Mouse (Mus musculus): ENCODE measurements at regions not wholly inside any gene's neighbourhood (a gene's known extent, or its start where the extent isn't known, plus 50 kb on each side); places are given as distances from the start of the nearest gene placed in this dataset.

GRCm38 (mm10) chr6:95179993-95180392, 63.0 kb downstream of the Kbtbd8 start:
- H3K27ac ChIP-seq (ENCODE audit: low read depth), result no peak overlapping the region
- 0 out of 2 replicates have a peak, but pooled peaks cover 3% of the 10 kb centered on the region for H3K4me1 ChIP-seq (ENCODE audit: insufficient read depth)
- no peaks in the 10 kb centered on the region for H3K27me3 ChIP-seq (ENCODE audit: insufficient read depth, low read length)
- no peak for TF ChIP-seq CTCF (IDR thresholded peaks at IDR 0.05; ENCODE audit: low read depth)
- TF ChIP-seq EP300 (IDR thresholded peaks at IDR 0.05; ENCODE audit: low read depth), result peak; percentile 41; the same call in 1 of the 2 replicates
- 56% methylated on average over 2 of the region's 2 CpGs for WGBS (ENCODE audit: insufficient replicate concordance)
- no peak overlapping the region for H3K9ac ChIP-seq (replicated peaks)
- peak; percentile 92 for ATAC-seq
- no peak overlapping the region for H3K4me2 ChIP-seq (ENCODE audit: low read depth, low read length)
- no peaks in the 10 kb centered on the region for H3K36me3 ChIP-seq (replicated peaks; ENCODE audit: insufficient read depth, low read length)
- no peak overlapping the region for H3K4me3 ChIP-seq (ENCODE audit: low read depth, low read length)
- H3K9me3 ChIP-seq (ENCODE audit: low read length), result no peaks in the 10 kb centered on the region
- DNase-seq, result no peak

GRCm38 (mm10) chr6:95182238-95182637, 65.2 kb downstream of the Kbtbd8 start:
- Histone ChIP-seq H3K4me2 (ENCODE audit: low read depth, low read length) (no peak overlapping the region), H3K9me3 (ENCODE audit: low read length) (no peaks in the 10 kb centered on the region), H3K27me3 (ENCODE audit: insufficient read depth, low read length) (no peaks in the 10 kb centered on the region), H3K4me3 (ENCODE audit: low read depth, low read length) (no peak overlapping the region), H3K27ac (ENCODE audit: low read depth) (no peak overlapping the region), H3K9ac (replicated peaks) (no peak overlapping the region), H3K4me1 (ENCODE audit: insufficient read depth) (0 out of 2 replicates have a peak, but pooled peaks cover 3% of the 10 kb centered on the region), H3K36me3 (replicated peaks; ENCODE audit: insufficient read depth, low read length) (no peaks in the 10 kb centered on the region)
- no peak for ATAC-seq
- WGBS (ENCODE audit: insufficient replicate concordance), result 33% methylated on average over 1 of the region's 1 CpGs
- TF ChIP-seq CTCF (IDR thresholded peaks at IDR 0.05; ENCODE audit: low read depth) (no peak), EP300 (IDR thresholded peaks at IDR 0.05; ENCODE audit: low read depth) (no peak)
- DNase-seq, result no peak

- no peak overlapping the region for H3K9ac ChIP-seq (replicated peaks)
- DNase-seq, result peak; percentile 16
- no peaks in the 10 kb centered on the region for H3K27me3 ChIP-seq (ENCODE audit: insufficient read depth, low read length)
- ATAC-seq, result peak; percentile 71
- 0 out of 2 replicates have a peak, but pooled peaks cover 3% of the 10 kb centered on the region for H3K4me1 ChIP-seq (ENCODE audit: insufficient read depth)
- H3K27ac ChIP-seq (ENCODE audit: low read depth), result no peak overlapping the region
- H3K36me3 ChIP-seq (replicated peaks; ENCODE audit: insufficient read depth, low read length), result no peaks in the 10 kb centered on the region
- TF ChIP-seq CTCF (IDR thresholded peaks at IDR 0.05; ENCODE audit: low read depth) (no peak), EP300 (IDR thresholded peaks at IDR 0.05; ENCODE audit: low read depth) (no peak)
- no peak overlapping the region for H3K4me2 ChIP-seq (ENCODE audit: low read depth, low read length)
- 58% methylated on average over 7 of the region's 7 CpGs for WGBS (ENCODE audit: insufficient replicate concordance)
- H3K4me3 ChIP-seq (ENCODE audit: low read depth, low read length), result no peak overlapping the region
- no peaks in the 10 kb centered on the region for H3K9me3 ChIP-seq (ENCODE audit: low read length)
Measured at GRCm38 (mm10) chr6:95185074-95185931, 68.3 kb downstream of the Kbtbd8 start.

GRCm38 (mm10) chr6:95196631-95197030, 79.6 kb downstream of the Kbtbd8 start:
- no peak for DNase-seq
- H3K27me3 ChIP-seq (ENCODE audit: insufficient read depth, low read length), result no peaks in the 10 kb centered on the region
- no peak overlapping the region for H3K4me2 ChIP-seq (ENCODE audit: low read depth, low read length)
- WGBS (ENCODE audit: insufficient replicate concordance), result 63% methylated on average over 2 of the region's 2 CpGs
- no peaks in the 10 kb centered on the region for H3K36me3 ChIP-seq (replicated peaks; ENCODE audit: insufficient read depth, low read length)
- ATAC-seq, result no peak
- no peak overlapping the region for H3K4me3 ChIP-seq (ENCODE audit: low read depth, low read length)
- H3K9ac ChIP-seq (replicated peaks), result no peak overlapping the region
- no peak overlapping the region for H3K27ac ChIP-seq (ENCODE audit: low read depth)
- no peak for TF ChIP-seq CTCF (IDR thresholded peaks at IDR 0.05; ENCODE audit: low read depth)
- H3K4me1 ChIP-seq (ENCODE audit: insufficient read depth), result no peaks in the 10 kb centered on the region
- H3K9me3 ChIP-seq (ENCODE audit: low read length), result no peaks in the 10 kb centered on the region

GRCm38 (mm10) chr6:95198611-95199010, 81.6 kb downstream of the Kbtbd8 start:
- no peak overlapping the region for H3K4me3 ChIP-seq (ENCODE audit: low read depth, low read length)
- no peak for DNase-seq
- TF ChIP-seq EP300 (IDR thresholded peaks at IDR 0.05; ENCODE audit: low read depth), result no peak
- TF ChIP-seq CTCF (IDR thresholded peaks at IDR 0.05; ENCODE audit: low read depth), result no peak
- no peaks in the 10 kb centered on the region for H3K27me3 ChIP-seq (ENCODE audit: insufficient read depth, low read length)
- no peaks in the 10 kb centered on the region for H3K4me1 ChIP-seq (ENCODE audit: insufficient read depth)
- H3K27ac ChIP-seq (ENCODE audit: low read depth), result no peak overlapping the region
- H3K4me2 ChIP-seq (ENCODE audit: low read depth, low read length), result no peak overlapping the region
- no peaks in the 10 kb centered on the region for H3K9me3 ChIP-seq (ENCODE audit: low read length)
- no peaks in the 10 kb centered on the region for H3K36me3 ChIP-seq (replicated peaks; ENCODE audit: insufficient read depth, low read length)
- ATAC-seq, result no peak
- no peak overlapping the region for H3K9ac ChIP-seq (replicated peaks)
- WGBS (ENCODE audit: insufficient replicate concordance), result 80% methylated on average over 6 of the region's 6 CpGs

GRCm38 (mm10) chr6:95202291-95202790, 85.3 kb downstream of the Kbtbd8 start:
- Histone ChIP-seq H3K4me2 (ENCODE audit: low read depth, low read length) (no peak overlapping the region), H3K36me3 (replicated peaks; ENCODE audit: insufficient read depth, low read length) (no peaks in the 10 kb centered on the region), H3K4me1 (ENCODE audit: insufficient read depth) (no peaks in the 10 kb centered on the region), H3K4me3 (ENCODE audit: low read depth, low read length) (no peak overlapping the region), H3K9ac (replicated peaks) (no peak overlapping the region), H3K9me3 (ENCODE audit: low read length) (no peaks in the 10 kb centered on the region), H3K27ac (ENCODE audit: low read depth) (no peak overlapping the region), H3K27me3 (ENCODE audit: insufficient read depth, low read length) (no peaks in the 10 kb centered on the region)
- TF ChIP-seq CTCF (IDR thresholded peaks at IDR 0.05; ENCODE audit: low read depth), result no peak
- TF ChIP-seq EP300 (IDR thresholded peaks at IDR 0.05; ENCODE audit: low read depth), result no peak
- 53% methylated on average over 6 of the region's 6 CpGs for WGBS (ENCODE audit: insufficient replicate concordance)
- DNase-seq (no peak), ATAC-seq (no peak)
